Mouse (Mus musculus): ENCODE results near the gene Ccr1. TPM values are rescaled to one million over a fixed set of nuclear protein-coding genes. Genes with fewer than 3 reads are reported as not detected.
"Not testable (repeated sequence)": the region's sequence is repeated elsewhere in the genome, so short reads cannot be mapped to it uniquely, and the experiment has no call there.

Ccr1 gene
- polyA plus RNA-seq, 1 experiment from 2014 or later, result 0.51 TPM

DNA sequence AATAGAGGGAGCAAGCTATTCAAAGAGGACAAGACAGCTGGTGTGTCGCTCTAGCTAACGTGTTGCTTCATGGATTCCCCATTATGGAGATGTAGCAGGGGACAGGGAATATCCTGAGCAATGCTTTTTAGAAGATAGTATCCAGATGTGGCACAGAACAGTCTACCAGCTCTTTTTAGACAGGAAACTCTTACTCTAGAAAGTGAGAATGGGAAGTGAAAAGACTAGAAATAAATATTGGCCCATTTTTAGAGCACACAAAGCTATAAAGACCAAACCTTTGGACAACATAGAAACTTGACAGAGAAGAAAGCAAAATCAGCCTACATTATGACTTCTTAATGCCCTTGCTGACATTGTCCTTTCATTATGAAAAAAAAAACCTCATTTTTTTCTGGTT is 7.1 kb upstream of the Ccr1 start:
- Histone ChIP-seq H3K27me3 (ENCODE audit: control insufficient read depth, insufficient read depth, low read length) (no peaks in the 10 kb centered on the region), H3K9me3 (ENCODE audit: control insufficient read depth, low read length) (no peaks in the 10 kb centered on the region), H3K27ac (replicated peaks; ENCODE audit: low read depth, low read length) (no peak overlapping the region), H3K4me2 (ENCODE audit: low read depth, severe bottlenecking) (no peak overlapping the region), H3K4me3 (ENCODE audit: low read depth, low read length) (no peak overlapping the region), H3K9ac (ENCODE audit: low read length) (no peak overlapping the region), H3K4me1 (ENCODE audit: control insufficient read depth, insufficient read depth, low read length) (no peaks in the 10 kb centered on the region), H3K36me3 (ENCODE audit: control insufficient read depth, insufficient read depth, low read length) (no peaks in the 10 kb centered on the region)
- 72% methylated on average over 2 of the region's 2 CpGs for WGBS
- no peak for ATAC-seq (ENCODE audit: insufficient number of reproducible peaks, low FRiP score, low TSS enrichment, low read depth)
- no peak for DNase-seq (ENCODE audit: low spot score)

DNA sequence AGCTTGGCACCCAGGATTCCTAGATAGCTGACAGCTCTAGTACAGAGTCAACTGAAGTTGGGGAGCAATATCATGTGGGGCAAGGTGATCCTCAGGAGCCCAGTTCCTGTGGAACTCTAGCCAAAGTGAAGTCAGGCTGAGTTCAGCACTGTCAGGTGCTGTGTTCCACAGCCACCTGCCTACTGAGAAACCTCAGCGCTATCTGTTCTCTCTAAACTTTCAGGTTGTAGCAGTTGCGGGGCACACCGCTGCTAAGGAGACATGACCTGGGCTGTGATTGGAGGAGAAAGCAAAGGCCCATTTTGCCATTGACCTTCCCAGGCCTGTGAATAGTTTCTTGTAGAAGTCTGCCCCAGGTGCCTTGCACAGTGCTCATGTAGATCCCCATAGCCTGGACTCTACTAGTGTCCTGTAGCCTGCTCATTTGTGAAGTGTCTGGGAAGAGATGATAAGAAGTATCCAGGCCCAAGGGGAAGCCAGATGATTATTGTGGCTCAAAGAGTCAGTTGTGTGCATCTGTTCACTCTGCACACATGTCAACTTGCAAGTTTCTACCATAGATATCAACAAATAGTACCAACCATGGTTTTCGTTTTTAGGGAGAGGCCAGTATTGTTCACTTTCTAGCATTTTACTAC is 1.5 kb downstream of the Ccr1 start:
- not testable (repeated sequence) for H3K27me3 ChIP-seq (ENCODE audit: control insufficient read depth, insufficient read depth, low read length); H3K9ac ChIP-seq (ENCODE audit: low read length); DNase-seq (ENCODE audit: low spot score); H3K27ac ChIP-seq (replicated peaks; ENCODE audit: low read depth, low read length); H3K4me1 ChIP-seq (ENCODE audit: control insufficient read depth, insufficient read depth, low read length); H3K36me3 ChIP-seq (ENCODE audit: control insufficient read depth, insufficient read depth, low read length); H3K4me2 ChIP-seq (ENCODE audit: low read depth, severe bottlenecking); H3K4me3 ChIP-seq (ENCODE audit: low read depth, low read length); H3K9me3 ChIP-seq (ENCODE audit: control insufficient read depth, low read length); ATAC-seq (ENCODE audit: insufficient number of reproducible peaks, low FRiP score, low TSS enrichment, low read depth)
- WGBS, result 84% methylated on average over 1 of the region's 4 CpGs

DNA sequence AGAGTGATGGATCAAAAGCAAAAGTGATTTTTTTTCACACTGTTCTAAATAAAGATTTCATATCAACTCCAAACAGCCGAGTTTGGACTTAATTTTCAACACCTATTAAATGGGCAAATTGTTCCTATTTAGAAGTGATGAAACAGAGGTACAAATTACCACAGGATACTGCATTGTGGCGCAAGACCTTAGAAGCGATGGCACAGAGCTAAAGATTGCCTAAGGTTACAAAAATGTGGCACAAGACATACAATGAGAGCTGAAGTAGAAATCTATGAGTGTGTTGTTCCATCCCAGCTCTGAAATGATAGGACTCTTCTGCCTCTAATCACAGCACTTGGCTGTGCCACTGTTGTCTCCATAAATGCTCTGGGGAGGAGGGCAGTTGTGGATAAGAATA is 3.7 kb downstream of the Ccr1 start:
- Histone ChIP-seq H3K4me3 (ENCODE audit: low read depth, low read length) (no peak overlapping the region), H3K27me3 (ENCODE audit: control insufficient read depth, insufficient read depth, low read length) (no peaks in the 10 kb centered on the region), H3K9ac (ENCODE audit: low read length) (no peak overlapping the region), H3K4me1 (ENCODE audit: control insufficient read depth, insufficient read depth, low read length) (no peaks in the 10 kb centered on the region), H3K9me3 (ENCODE audit: control insufficient read depth, low read length) (no peaks in the 10 kb centered on the region), H3K27ac (replicated peaks; ENCODE audit: low read depth, low read length) (no peak overlapping the region), H3K36me3 (ENCODE audit: control insufficient read depth, insufficient read depth, low read length) (no peaks in the 10 kb centered on the region), H3K4me2 (ENCODE audit: low read depth, severe bottlenecking) (no peak overlapping the region)
- ATAC-seq (ENCODE audit: insufficient number of reproducible peaks, low FRiP score, low TSS enrichment, low read depth) (no peak), DNase-seq (ENCODE audit: low spot score) (no peak)
- WGBS, result 81% methylated on average over 3 of the region's 3 CpGs

DNA sequence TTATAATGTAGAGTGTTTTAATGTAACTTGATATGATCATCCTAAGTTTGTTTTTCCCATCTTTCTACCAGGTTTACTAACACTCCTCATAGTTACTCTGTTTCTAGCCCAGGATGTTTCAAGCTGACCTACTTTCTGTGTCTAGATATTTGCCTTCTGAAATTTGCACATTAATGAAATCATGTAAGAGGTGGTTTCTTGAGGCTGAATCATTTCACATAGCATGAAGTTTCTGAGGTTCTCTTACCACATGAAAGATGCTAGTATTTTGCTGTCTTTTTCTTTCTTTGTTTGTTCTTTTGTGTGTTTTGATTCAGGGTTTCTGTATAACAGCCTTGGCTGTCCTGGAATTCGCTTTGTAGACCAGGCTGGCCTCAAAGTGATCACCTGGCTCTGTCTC is 8.3 kb downstream of the Ccr1 start:
- Histone ChIP-seq H3K36me3 (ENCODE audit: control insufficient read depth, insufficient read depth, low read length) (no peaks in the 10 kb centered on the region), H3K4me2 (ENCODE audit: low read depth, severe bottlenecking) (no peak overlapping the region), H3K9me3 (ENCODE audit: control insufficient read depth, low read length) (no peaks in the 10 kb centered on the region), H3K27ac (replicated peaks; ENCODE audit: low read depth, low read length) (no peak overlapping the region), H3K9ac (ENCODE audit: low read length) (no peak overlapping the region), H3K27me3 (ENCODE audit: control insufficient read depth, insufficient read depth, low read length) (no peaks in the 10 kb centered on the region), H3K4me3 (ENCODE audit: low read depth, low read length) (no peak overlapping the region), H3K4me1 (ENCODE audit: control insufficient read depth, insufficient read depth, low read length) (no peaks in the 10 kb centered on the region)
- ATAC-seq (ENCODE audit: insufficient number of reproducible peaks, low FRiP score, low TSS enrichment, low read depth) (no peak), DNase-seq (ENCODE audit: low spot score) (no peak)
- WGBS, result 71% methylated on average over 1 of the region's 1 CpGs

DNA sequence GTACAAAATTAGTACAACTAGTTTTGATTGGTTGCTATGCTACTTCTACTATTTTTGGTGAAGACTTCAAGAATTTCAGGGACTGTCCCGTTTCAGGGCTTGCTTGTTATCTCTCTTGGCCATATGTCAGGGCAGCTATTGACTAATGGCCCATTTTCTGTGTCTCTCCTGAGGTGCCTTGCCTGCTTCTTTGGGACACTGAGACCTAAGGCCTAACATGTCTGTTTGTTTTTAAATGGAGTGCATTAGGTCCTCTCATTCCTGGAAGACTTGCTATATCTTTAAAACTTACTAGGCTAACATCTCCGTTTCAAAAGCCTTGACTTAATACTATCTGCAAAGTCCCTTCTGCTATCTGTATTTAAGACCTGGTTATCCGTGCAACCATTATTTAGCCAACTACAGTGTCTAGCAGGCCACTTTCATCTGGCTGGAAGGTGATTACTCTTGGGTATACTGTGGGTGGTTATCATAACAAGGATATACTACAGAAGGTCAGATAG is 10.5 kb downstream of the Ccr1 start:
- H3K36me3 ChIP-seq (ENCODE audit: control insufficient read depth, insufficient read depth, low read length), result no peaks in the 10 kb centered on the region
- WGBS, result 79% methylated on average over 3 of the region's 3 CpGs
- H3K9me3 ChIP-seq (ENCODE audit: control insufficient read depth, low read length), result no peaks in the 10 kb centered on the region
- H3K4me2 ChIP-seq (ENCODE audit: low read depth, severe bottlenecking), result no peak overlapping the region
- no peak overlapping the region for H3K4me3 ChIP-seq (ENCODE audit: low read depth, low read length)
- H3K4me1 ChIP-seq (ENCODE audit: control insufficient read depth, insufficient read depth, low read length), result no peaks in the 10 kb centered on the region
- no peaks in the 10 kb centered on the region for H3K27me3 ChIP-seq (ENCODE audit: control insufficient read depth, insufficient read depth, low read length)
- DNase-seq (ENCODE audit: low spot score) (no peak), ATAC-seq (ENCODE audit: insufficient number of reproducible peaks, low FRiP score, low TSS enrichment, low read depth) (no peak)
- H3K27ac ChIP-seq (replicated peaks; ENCODE audit: low read depth, low read length), result no peak overlapping the region
- no peak overlapping the region for H3K9ac ChIP-seq (ENCODE audit: low read length)

DNA sequence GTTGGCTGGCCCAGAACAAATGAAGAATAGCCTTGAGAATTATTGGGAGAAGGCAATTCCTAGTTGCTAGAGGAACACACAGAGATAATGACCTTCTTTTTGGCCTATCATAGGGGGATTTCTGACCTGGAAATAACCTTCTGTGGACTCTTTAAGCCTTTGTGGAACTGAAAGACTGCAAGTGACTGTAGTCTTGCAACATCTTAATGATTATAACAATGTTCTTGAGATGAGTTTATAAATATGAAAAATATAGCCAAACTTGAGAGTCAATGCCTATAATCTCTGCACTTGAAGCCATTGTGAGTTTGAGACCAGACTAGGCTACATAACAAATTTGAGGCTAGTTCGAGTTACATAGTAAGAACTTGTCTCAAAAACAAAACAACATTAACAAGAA is 11.6 kb downstream of the Ccr1 start:
- WGBS, result 72% methylated on average over 1 of the region's 1 CpGs
- Histone ChIP-seq H3K36me3 (ENCODE audit: control insufficient read depth, insufficient read depth, low read length) (no peaks in the 10 kb centered on the region), H3K27me3 (ENCODE audit: control insufficient read depth, insufficient read depth, low read length) (no peaks in the 10 kb centered on the region), H3K9ac (ENCODE audit: low read length) (no peak overlapping the region), H3K4me3 (ENCODE audit: low read depth, low read length) (no peak overlapping the region), H3K9me3 (ENCODE audit: control insufficient read depth, low read length) (no peaks in the 10 kb centered on the region), H3K4me1 (ENCODE audit: control insufficient read depth, insufficient read depth, low read length) (no peaks in the 10 kb centered on the region), H3K4me2 (ENCODE audit: low read depth, severe bottlenecking) (no peak overlapping the region), H3K27ac (replicated peaks; ENCODE audit: low read depth, low read length) (no peak overlapping the region)
- DNase-seq (ENCODE audit: low spot score) (no peak), ATAC-seq (ENCODE audit: insufficient number of reproducible peaks, low FRiP score, low TSS enrichment, low read depth) (no peak)

DNA sequence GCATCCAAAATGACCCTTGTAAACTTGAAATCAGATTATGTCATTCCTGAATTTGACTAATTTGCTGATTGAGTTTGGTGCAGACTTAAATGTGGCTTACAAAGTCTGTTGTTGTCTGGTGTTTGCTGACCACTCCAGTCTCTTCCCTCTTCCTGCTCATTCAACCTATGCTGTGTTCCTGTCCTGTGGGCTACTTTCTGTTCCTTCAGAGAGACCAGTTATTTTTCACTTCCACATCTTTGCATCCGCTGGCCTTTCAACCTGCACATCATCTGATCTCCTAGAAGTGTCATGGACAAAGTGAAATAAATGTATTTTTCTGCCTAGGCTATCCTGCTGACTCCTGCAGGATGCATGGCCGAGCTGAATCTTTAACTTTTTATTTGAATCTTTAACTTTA is 14.9 kb downstream of the Ccr1 start:
- H3K27me3 ChIP-seq (ENCODE audit: control insufficient read depth, insufficient read depth, low read length), result no peaks in the 10 kb centered on the region
- DNase-seq (ENCODE audit: low spot score) (no peak), ATAC-seq (ENCODE audit: insufficient number of reproducible peaks, low FRiP score, low TSS enrichment, low read depth) (no peak)
- no peak overlapping the region for H3K27ac ChIP-seq (replicated peaks; ENCODE audit: low read depth, low read length)
- H3K36me3 ChIP-seq (ENCODE audit: control insufficient read depth, insufficient read depth, low read length), result no peaks in the 10 kb centered on the region
- no peaks in the 10 kb centered on the region for H3K9me3 ChIP-seq (ENCODE audit: control insufficient read depth, low read length)
- no peak overlapping the region for H3K4me2 ChIP-seq (ENCODE audit: low read depth, severe bottlenecking)
- 74% methylated on average over 2 of the region's 2 CpGs for WGBS
- H3K4me1 ChIP-seq (ENCODE audit: control insufficient read depth, insufficient read depth, low read length), result no peaks in the 10 kb centered on the region
- H3K4me3 ChIP-seq (ENCODE audit: low read depth, low read length), result no peak overlapping the region
- H3K9ac ChIP-seq (ENCODE audit: low read length), result no peak overlapping the region

DNA sequence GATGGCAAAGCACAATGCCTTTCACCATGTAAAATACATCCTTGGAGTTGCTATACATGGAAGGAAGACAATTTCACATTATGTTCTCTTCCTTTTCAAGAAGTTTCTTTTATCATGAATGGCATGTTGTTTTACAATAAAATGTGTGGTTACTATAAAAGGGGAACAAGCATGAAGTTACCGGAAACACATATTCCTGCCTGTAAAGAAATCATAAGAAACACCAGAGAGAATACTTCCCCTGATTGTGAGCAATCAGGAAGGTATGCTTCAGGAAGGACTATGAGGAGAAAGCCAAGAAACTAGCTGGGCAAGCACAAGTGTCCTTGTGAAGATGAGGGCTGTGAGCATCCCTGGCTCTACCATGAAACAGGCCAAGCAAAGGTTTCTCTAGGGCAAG is 17.3 kb downstream of the Ccr1 start:
- WGBS, result 93% methylated on average over 1 of the region's 1 CpGs
- no peak overlapping the region for H3K4me3 ChIP-seq (ENCODE audit: low read depth, low read length)
- no peaks in the 10 kb centered on the region for H3K27me3 ChIP-seq (ENCODE audit: control insufficient read depth, insufficient read depth, low read length)
- no peaks in the 10 kb centered on the region for H3K9me3 ChIP-seq (ENCODE audit: control insufficient read depth, low read length)
- no peak for DNase-seq (ENCODE audit: low spot score)
- no peaks in the 10 kb centered on the region for H3K4me1 ChIP-seq (ENCODE audit: control insufficient read depth, insufficient read depth, low read length)
- ATAC-seq (ENCODE audit: insufficient number of reproducible peaks, low FRiP score, low TSS enrichment, low read depth), result no peak
- H3K9ac ChIP-seq (ENCODE audit: low read length), result no peak overlapping the region
- H3K4me2 ChIP-seq (ENCODE audit: low read depth, severe bottlenecking), result no peak overlapping the region
- H3K36me3 ChIP-seq (ENCODE audit: control insufficient read depth, insufficient read depth, low read length), result no peaks in the 10 kb centered on the region
- no peak overlapping the region for H3K27ac ChIP-seq (replicated peaks; ENCODE audit: low read depth, low read length)

DNA sequence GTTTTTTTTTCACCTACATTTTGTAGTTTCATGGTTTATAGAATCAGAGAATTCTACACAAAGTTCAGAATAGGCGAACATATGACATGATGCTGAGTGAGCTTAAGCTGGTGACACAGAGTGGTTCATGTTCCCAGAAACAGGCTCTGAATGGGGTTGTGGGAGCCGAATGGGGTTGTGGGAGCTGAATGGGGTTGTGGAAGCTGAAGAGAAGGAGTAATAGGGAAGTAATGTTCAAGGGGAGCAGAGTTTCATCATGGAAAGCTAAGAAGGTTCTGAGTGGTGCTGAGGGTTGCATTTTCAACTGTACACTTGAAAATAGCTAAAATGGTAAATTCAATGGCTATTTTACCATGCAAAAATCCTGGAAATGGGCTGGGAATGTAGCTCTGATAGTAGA is 19.1 kb downstream of the Ccr1 start:
- Histone ChIP-seq H3K4me3 (ENCODE audit: low read depth, low read length) (no peak overlapping the region), H3K27ac (replicated peaks; ENCODE audit: low read depth, low read length) (no peak overlapping the region), H3K4me1 (ENCODE audit: control insufficient read depth, insufficient read depth, low read length) (no peaks in the 10 kb centered on the region), H3K9me3 (ENCODE audit: control insufficient read depth, low read length) (no peaks in the 10 kb centered on the region), H3K4me2 (ENCODE audit: low read depth, severe bottlenecking) (no peak overlapping the region), H3K36me3 (ENCODE audit: control insufficient read depth, insufficient read depth, low read length) (no peaks in the 10 kb centered on the region), H3K27me3 (ENCODE audit: control insufficient read depth, insufficient read depth, low read length) (no peaks in the 10 kb centered on the region), H3K9ac (ENCODE audit: low read length) (no peak overlapping the region)
- DNase-seq (ENCODE audit: low spot score) (no peak), ATAC-seq (ENCODE audit: insufficient number of reproducible peaks, low FRiP score, low TSS enrichment, low read depth) (no peak)
- WGBS, result 84% methylated on average over 2 of the region's 2 CpGs

All from limb, embryonic 11.5 days (tissue).